Mouse (Mus musculus) neural tube, embryonic 13.5 days (tissue): ENCODE data around the gene Serpina3m. TPM values are rescaled to one million over a fixed set of nuclear protein-coding genes. Genes with fewer than 3 reads are reported as not detected.
"Not testable (repeated sequence)": the region's sequence is repeated elsewhere in the genome, so short reads cannot be mapped to it uniquely, and the experiment has no call there.

ENCODE experiments used
- ATAC-seq: fragments of 200-750 bp; cut with Nextera tagmentation; 2 replicates; pipeline ENCODE4 v1.8.0; 2017; ENCODE audit warnings: low read depth, mild to moderate bottlenecking, moderate TSS enrichment, moderate library complexity
- H3K27ac ChIP-seq: fragments of 300-500 bp; sonication (generic); replicated peaks from 2 replicates; pipeline ENCODE4 v1.5.1; 2015; ENCODE audit warnings: moderate library complexity, mild to moderate bottlenecking, inconsistent platforms
- H3K27me3 ChIP-seq: fragments of 300-500 bp; sonication (generic); 2 replicates; pipeline ENCODE4 v1.6.1; 2015; ENCODE audit warnings: mild to moderate bottlenecking, inconsistent platforms
- H3K36me3 ChIP-seq: fragments of 300-500 bp; sonication (generic); 2 replicates; pipeline ENCODE4 v1.6.1; 2015; ENCODE audit warnings: mild to moderate bottlenecking, inconsistent platforms
- H3K4me1 ChIP-seq: fragments of 300-500 bp; sonication (generic); replicated peaks from 2 replicates; pipeline ENCODE4 v1.6.1; 2015; ENCODE audit warnings: inconsistent platforms
- H3K4me2 ChIP-seq: fragments of 300-500 bp; sonication (generic); 2 replicates; pipeline ENCODE4 v1.6.1; 2015; ENCODE audit warnings: inconsistent platforms, mild to moderate bottlenecking, moderate library complexity
- H3K4me3 ChIP-seq: fragments of 300-500 bp; sonication (generic); 2 replicates; pipeline ENCODE4 v1.5.1; 2015; ENCODE audit warnings: mild to moderate bottlenecking, inconsistent platforms
- H3K9ac ChIP-seq: fragments of 300-500 bp; sonication (generic); 2 replicates; pipeline ENCODE4 v1.6.1; 2015; ENCODE audit warnings: moderate library complexity, mild to moderate bottlenecking, inconsistent platforms
- H3K9me3 ChIP-seq: fragments of 300-500 bp; sonication (generic); 2 replicates; pipeline ENCODE4 v1.6.1; 2016; ENCODE audit warnings: inconsistent platforms
- WGBS: fragments of 180-500 bp; shearing (Covaris S2); methylation state at CpG from one replicate; pipeline ENCODE4 v1.1.7; 2015; 5-methylcytosine and 5-hydroxymethylcytosine counted together
- polyA plus RNA-seq: library from polyadenylated mRNA; unstranded; fragments of >200 nt; fragmentation: Nextera tagmentation; extraction: Ambion mirVana; gene quantifications from 2 replicates; pipeline ENCODE4 v1.2.1, GENCODE M21; 2015

Gene Serpina3m
- polyA plus RNA-seq, 1 experiment from 2014 or later = not detected

GRCm38 (mm10) chr12:104347091-104347490 lies 8.8 kb downstream of the Serpina3m start:
- H3K36me3 ChIP-seq = no peaks in the 10 kb centered on the region
- H3K27me3 ChIP-seq = no peaks in the 10 kb centered on the region
- H3K27ac ChIP-seq = no peak overlapping the region
- 80% methylated on average over 2 of the region's 2 CpGs for WGBS
- no peak overlapping the region for H3K4me2 ChIP-seq
- no peak overlapping the region for H3K4me3 ChIP-seq
- ATAC-seq = no peak
- no peaks in the 10 kb centered on the region for H3K9me3 ChIP-seq
- no peak overlapping the region for H3K9ac ChIP-seq
- H3K4me1 ChIP-seq = no peaks in the 10 kb centered on the region

GRCm38 (mm10) chr12:104351812-104352211 lies 13.5 kb downstream of the Serpina3m start:
- WGBS = 44% methylated on average over 3 of the region's 3 CpGs
- not testable (repeated sequence) for H3K9me3 ChIP-seq

GRCm38 (mm10) chr12:104356006-104356405 lies 17.7 kb downstream of the Serpina3m start:
- no peaks in the 10 kb centered on the region for H3K4me1 ChIP-seq

More at GRCm38 (mm10) chr12:104351812-104352211, 13.5 kb downstream of the Serpina3m start:
- not testable (repeated sequence) for H3K27me3 ChIP-seq, H3K4me1 ChIP-seq, H3K36me3 ChIP-seq, H3K27ac ChIP-seq, H3K4me3 ChIP-seq, H3K4me2 ChIP-seq, ATAC-seq, H3K9ac ChIP-seq

GRCm38 (mm10) chr12:104369986-104370385 lies 31.7 kb downstream of the Serpina3m start:
- Histone ChIP-seq H3K36me3 (no peaks in the 10 kb centered on the region), H3K4me2 (no peak overlapping the region), H3K27ac (no peak overlapping the region), H3K9ac (no peak overlapping the region), H3K27me3 (no peaks in the 10 kb centered on the region), H3K4me3 (no peak overlapping the region), H3K9me3 (no peaks in the 10 kb centered on the region), H3K4me1 (no peaks in the 10 kb centered on the region)
- no peak for ATAC-seq
- WGBS = 89% methylated on average over 3 of the region's 3 CpGs

More at GRCm38 (mm10) chr12:104356006-104356405, 17.7 kb downstream of the Serpina3m start:
- Histone ChIP-seq H3K9me3 (no peaks in the 10 kb centered on the region), H3K9ac (no peak overlapping the region), H3K27ac (no peak overlapping the region), H3K36me3 (no peaks in the 10 kb centered on the region), H3K27me3 (no peaks in the 10 kb centered on the region), H3K4me2 (no peak overlapping the region), H3K4me3 (no peak overlapping the region)
- no peak for ATAC-seq
- 83% methylated on average over 3 of the region's 3 CpGs for WGBS

- not testable (repeated sequence) for H3K4me1 ChIP-seq, H3K27me3 ChIP-seq, ATAC-seq, H3K27ac ChIP-seq, H3K4me2 ChIP-seq, H3K4me3 ChIP-seq, H3K36me3 ChIP-seq, H3K9ac ChIP-seq, H3K9me3 ChIP-seq
- 75% methylated on average over 5 of the region's 5 CpGs for WGBS
Measured at GRCm38 (mm10) chr12:104377179-104377578, 38.9 kb downstream of the Serpina3m start.

- not testable (repeated sequence) for H3K4me1 ChIP-seq
Measured at GRCm38 (mm10) chr12:104378351-104378750, 40.1 kb downstream of the Serpina3m start.

GRCm38 (mm10) chr12:104378815-104379214 lies 40.5 kb downstream of the Serpina3m start:
- not testable (repeated sequence) for ATAC-seq, H3K36me3 ChIP-seq
- 45% methylated on average over 5 of the region's 5 CpGs for WGBS

More at GRCm38 (mm10) chr12:104378351-104378750, 40.1 kb downstream of the Serpina3m start:
- not testable (repeated sequence) for H3K27me3 ChIP-seq, H3K27ac ChIP-seq, H3K36me3 ChIP-seq, H3K9me3 ChIP-seq, ATAC-seq, H3K4me2 ChIP-seq, H3K4me3 ChIP-seq, H3K9ac ChIP-seq
- 70% methylated on average over 2 of the region's 2 CpGs for WGBS

GRCm38 (mm10) chr12:104379856-104380255 lies 41.6 kb downstream of the Serpina3m start:
- Histone ChIP-seq H3K27me3 (no peaks in the 10 kb centered on the region), H3K4me3 (no peak overlapping the region), H3K9ac (no peak overlapping the region), H3K36me3 (no peaks in the 10 kb centered on the region), H3K27ac (no peak overlapping the region), H3K4me2 (no peak overlapping the region), H3K4me1 (no peaks in the 10 kb centered on the region), H3K9me3 (0 out of 2 replicates have a peak, but pooled peaks cover 3% of the 10 kb centered on the region)
- 95% methylated on average over 11 of the region's 11 CpGs for WGBS
- ATAC-seq = no peak

More at GRCm38 (mm10) chr12:104378815-104379214, 40.5 kb downstream of the Serpina3m start:
- not testable (repeated sequence) for H3K9ac ChIP-seq, H3K4me2 ChIP-seq, H3K4me3 ChIP-seq, H3K4me1 ChIP-seq, H3K9me3 ChIP-seq, H3K27ac ChIP-seq, H3K27me3 ChIP-seq

GRCm38 (mm10) chr12:104381071-104381604 lies 42.9 kb downstream of the Serpina3m start:
- not testable (repeated sequence) for H3K9me3 ChIP-seq, H3K27ac ChIP-seq, H3K4me2 ChIP-seq, H3K4me3 ChIP-seq, H3K4me1 ChIP-seq, H3K27me3 ChIP-seq, H3K9ac ChIP-seq, H3K36me3 ChIP-seq, ATAC-seq
- WGBS = 86% methylated on average over 8 of the region's 8 CpGs

GRCm38 (mm10) chr12:104385987-104386386 lies 47.7 kb downstream of the Serpina3m start:
- H3K9me3 ChIP-seq, H3K4me3 ChIP-seq, H3K36me3 ChIP-seq, H3K27ac ChIP-seq, H3K27me3 ChIP-seq, H3K9ac ChIP-seq, ATAC-seq, H3K4me2 ChIP-seq, H3K4me1 ChIP-seq: not testable (repeated sequence)

- 64% methylated on average over 2 of the region's 2 CpGs for WGBS
- H3K9me3 ChIP-seq, H3K4me2 ChIP-seq, ATAC-seq, H3K4me1 ChIP-seq, H3K27me3 ChIP-seq, H3K9ac ChIP-seq, H3K4me3 ChIP-seq, H3K27ac ChIP-seq, H3K36me3 ChIP-seq: not testable (repeated sequence)
Measured at GRCm38 (mm10) chr12:104386878-104387277, 48.6 kb downstream of the Serpina3m start.

GRCm38 (mm10) chr12:104388477-104388876 lies 50.2 kb downstream of the Serpina3m start:
- no peaks in the 10 kb centered on the region for H3K27me3 ChIP-seq
- no peak overlapping the region for H3K27ac ChIP-seq

GRCm38 (mm10) chr12:104391057-104391456 lies 52.8 kb downstream of the Serpina3m start:
- not testable (repeated sequence) for H3K4me2 ChIP-seq, H3K36me3 ChIP-seq, H3K4me1 ChIP-seq, H3K27ac ChIP-seq, ATAC-seq, H3K27me3 ChIP-seq, H3K9me3 ChIP-seq, H3K9ac ChIP-seq, H3K4me3 ChIP-seq
- 73% methylated on average over 2 of the region's 2 CpGs for WGBS

More at GRCm38 (mm10) chr12:104388477-104388876, 50.2 kb downstream of the Serpina3m start:
- H3K9ac ChIP-seq = no peak overlapping the region
- H3K4me2 ChIP-seq = no peak overlapping the region
- ATAC-seq = no peak
- no peaks in the 10 kb centered on the region for H3K4me1 ChIP-seq
- H3K36me3 ChIP-seq = no peaks in the 10 kb centered on the region
- no peak overlapping the region for H3K4me3 ChIP-seq
- H3K9me3 ChIP-seq = no peaks in the 10 kb centered on the region
